Mouse (Mus musculus) liver, embryonic 14 days (tissue): ENCODE results near the gene Apold1. TPM values are rescaled to one million over a fixed set of nuclear protein-coding genes. Genes with fewer than 3 reads are reported as not detected.

Experiments
- polyA plus RNA-seq: library from polyadenylated mRNA; depleted of rRNA; stranded (reverse); fragments of >200 nt; gene quantifications from 2 replicates; pipeline ENCODE4 v1.2.3, GENCODE M21; 2012; rRNA removed

Apold1 gene
- 0.83 and 1.1 TPM in 2 replicates for polyA plus RNA-seq

GRCm38 (mm10) chr6:134981231-134982062 lies at the start of gene Apold1:
Gene Apold1 (plus strand): TSS chr6:134981718.

DNA sequence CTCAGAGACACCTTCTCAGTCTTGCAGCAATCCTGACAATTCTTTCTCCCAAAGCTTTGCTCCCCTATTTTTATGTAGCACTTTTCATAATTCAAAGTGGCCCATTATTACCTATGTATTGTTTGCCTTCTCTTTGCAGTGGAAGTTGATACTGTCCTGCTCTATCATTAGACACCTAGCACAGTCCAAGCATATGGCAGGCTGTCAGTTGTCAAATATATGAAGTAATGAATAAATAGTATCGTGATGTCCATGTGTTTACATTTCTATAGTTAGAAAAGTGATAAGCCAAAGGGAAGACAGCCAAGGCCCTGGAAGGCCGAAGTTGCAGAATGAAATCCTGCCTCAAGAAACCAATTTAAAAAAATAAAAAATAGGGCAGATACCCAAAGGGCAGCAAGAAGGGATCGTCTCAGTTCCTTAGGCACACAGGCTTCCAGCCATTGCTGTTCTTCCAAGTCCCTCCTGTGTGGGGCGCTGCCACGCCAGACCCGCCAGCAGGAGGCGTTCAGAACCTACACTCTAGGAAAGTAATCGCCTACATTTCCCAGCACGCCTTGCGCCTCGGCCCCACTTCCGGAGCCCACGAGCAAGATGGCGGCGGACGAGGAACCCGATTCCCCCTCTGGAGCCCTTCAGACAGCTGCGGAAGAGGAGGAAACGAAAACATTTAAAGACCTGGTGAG lies 29.7 kb downstream of the Apold1 start, which contains the start of gene Ddx47:
Gene Ddx47, plus strand, starts transcription at position 565 of the 686 bp plus-strand sequence.

Other genes with a start within 250 kb of the Apold1 start
- gene Dusp16, start 189.1 kb upstream of the Apold1 start, polyA plus RNA-seq: 4.1 and 4.4 TPM in 2 replicates
- gene Crebl2, start 151.6 kb upstream of the Apold1 start, polyA plus RNA-seq: 3.3 TPM in 2 replicates
- gene Gpr19, start 83.1 kb upstream of the Apold1 start, polyA plus RNA-seq: 4.2 and 4.3 TPM in 2 replicates
- 11.4 and 15.1 TPM in 2 replicates for gene Cdkn1b, start 61.3 kb upstream of the Apold1 start, polyA plus RNA-seq
- 49.0 and 50.8 TPM in 2 replicates for gene Ddx47, start 29.9 kb downstream of the Apold1 start, polyA plus RNA-seq
- 0.10 TPM in 2 replicates for gene Gprc5a, start 83.9 kb downstream of the Apold1 start, polyA plus RNA-seq
- 0.14 and 0.21 TPM in 2 replicates for gene Gprc5d, start 136.6 kb downstream of the Apold1 start, polyA plus RNA-seq
- 16.5 and 19.3 TPM in 2 replicates for gene Fam234b, start 216.3 kb downstream of the Apold1 start, polyA plus RNA-seq
- gene Hebp1, start 216.3 kb downstream of the Apold1 start, polyA plus RNA-seq: 184 and 208 TPM in 2 replicates